Mouse (Mus musculus) ES-E14 (cell line): ENCODE data around the gene Itgb7.

Experiments
- CHD2 ChIP-seq: IDR thresholded peaks from 2 replicates; pipeline ENCODE4 v1.6.1; 2014; ENCODE audit warnings: mild to moderate bottlenecking, low read depth, low read length, inconsistent platforms
- HCFC1 ChIP-seq: IDR thresholded peaks from 2 replicates; pipeline ENCODE4 v1.6.1; 2012; ENCODE audit warnings: low read length, inconsistent platforms, borderline replicate concordance; ENCODE audit not compliant: insufficient read depth
- ZNF384 ChIP-seq: IDR thresholded peaks from 2 replicates; pipeline ENCODE4 v1.6.1; 2012; ENCODE audit warnings: low read depth, low read length, inconsistent platforms

- no peak for TF ChIP-seq CHD2
- no peak for TF ChIP-seq ZNF384
- TF ChIP-seq HCFC1: no peak
These were observed 7.0 kb upstream of the Itgb7 start for GRCm38 (mm10) chr15:102238543-102239259.
